Mouse (Mus musculus): Measurements from ENCODE around the gene Zranb1. TPM values are rescaled to one million over a fixed set of nuclear protein-coding genes. Genes with fewer than 3 reads are reported as not detected.
A peak's percentile ranks its signal among the peaks of the same experiment; 100 is the strongest.

Zranb1 gene
- polyA plus RNA-seq, 1 experiment from 2014 or later = 17.1 TPM

DNA sequence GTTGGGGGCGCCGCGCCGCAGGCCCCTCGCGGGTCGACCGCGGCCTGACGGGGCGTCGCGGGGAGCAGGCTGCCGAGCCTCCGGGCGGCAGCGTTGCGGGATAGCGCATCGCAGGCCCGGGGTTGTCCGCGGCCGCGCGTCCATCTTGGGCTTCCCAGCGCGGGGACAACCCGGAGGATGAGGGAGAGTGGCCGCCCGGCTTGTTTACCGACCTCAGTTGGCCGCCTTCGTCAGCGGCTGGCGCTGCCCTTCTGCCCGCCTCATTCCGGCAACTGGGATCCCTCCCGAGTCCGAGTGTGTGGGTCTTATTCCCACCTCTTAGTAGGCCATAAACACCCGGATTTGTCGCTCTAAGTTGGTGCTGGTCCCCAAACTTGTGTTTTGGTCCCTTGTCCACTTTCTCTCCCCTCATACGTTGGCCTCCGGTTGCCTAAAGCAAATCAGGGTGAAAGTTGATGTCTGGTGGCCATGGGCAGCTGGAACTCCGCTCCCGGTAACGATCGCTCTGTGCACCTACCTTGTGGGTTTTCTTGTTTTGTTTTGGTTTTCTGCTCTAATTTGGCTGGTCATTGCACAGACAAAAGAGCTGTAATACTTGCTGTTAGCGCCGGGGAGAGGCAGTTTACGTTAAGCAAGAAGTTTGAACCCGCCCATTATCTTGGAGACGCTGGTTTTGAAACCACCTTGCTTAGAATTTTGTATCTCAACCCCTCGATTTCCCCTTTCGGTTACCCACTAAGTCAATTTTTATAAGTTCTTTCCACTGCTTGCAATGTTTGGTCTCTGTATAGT lies 814 bp downstream of the Zranb1 start:
- no peaks in the 10 kb centered on the region for H3K9me3 ChIP-seq (replicated peaks)
- peaks cover 13% of the 10 kb centered on the region for H3K4me1 ChIP-seq
- peak overlapping the region; percentile 59 for H3K4me2 ChIP-seq (replicated peaks)
- H3K9ac ChIP-seq = peak overlapping the region; percentile 96
- under 1% methylated on average over 54 of the region's 55 CpGs for WGBS
- ATAC-seq (ENCODE audit: insufficient number of reproducible peaks, low FRiP score, low TSS enrichment, low read depth) = no peak; the same call in 1 of the 2 replicates
- H3K36me3 ChIP-seq = no peaks in the 10 kb centered on the region
- peak overlapping the region; percentile 92 for H3K4me3 ChIP-seq (replicated peaks)
- H3K27ac ChIP-seq (replicated peaks) = peak overlapping the region; percentile 97
- no peaks in the 10 kb centered on the region for H3K27me3 ChIP-seq

DNA sequence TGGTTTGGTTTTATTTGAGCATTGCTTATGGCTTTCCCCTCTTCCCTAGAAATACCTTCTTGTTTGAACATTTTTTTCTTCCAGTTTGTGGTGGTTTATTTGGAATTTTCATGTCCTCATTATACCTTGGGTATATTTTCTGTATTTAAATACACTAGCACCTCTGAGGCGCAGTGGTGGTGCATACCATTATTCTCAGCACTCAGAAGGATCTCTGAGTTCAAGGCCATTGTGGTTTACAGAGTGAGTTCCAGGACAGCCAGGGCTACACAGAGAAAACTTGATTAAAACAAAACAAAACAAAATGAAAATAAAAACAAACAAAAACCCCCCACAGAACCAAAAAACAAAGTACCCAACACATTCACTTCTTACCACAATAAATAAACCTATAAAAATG lies 2.4 kb downstream of the Zranb1 start:
- no peak for ATAC-seq (ENCODE audit: insufficient number of reproducible peaks, low FRiP score, low TSS enrichment, low read depth)

DNA sequence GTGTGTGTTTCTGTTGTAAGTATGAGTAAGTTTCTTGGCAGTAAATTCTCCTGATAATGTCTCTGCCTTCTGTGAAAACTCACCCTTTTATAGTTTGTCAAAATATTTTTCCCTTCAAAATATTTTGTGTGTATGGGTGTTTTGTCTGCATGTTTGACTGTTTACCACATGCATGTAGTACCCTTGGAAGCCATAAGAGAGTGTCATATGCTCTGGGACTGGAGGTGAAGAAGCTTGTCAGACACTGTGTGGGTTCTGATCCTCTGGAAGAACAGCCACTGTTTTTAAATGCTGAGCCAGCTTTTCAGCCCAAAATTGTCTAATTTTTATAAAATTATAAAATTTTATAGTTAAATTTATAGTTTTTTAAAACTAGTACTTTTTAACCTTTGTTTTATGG lies 3.8 kb downstream of the Zranb1 start:
- no peak overlapping the region for H3K9ac ChIP-seq
- H3K4me1 ChIP-seq = peaks cover 13% of the 10 kb centered on the region
- no peaks in the 10 kb centered on the region for H3K27me3 ChIP-seq
- no peak overlapping the region for H3K27ac ChIP-seq (replicated peaks)
- no peak for ATAC-seq (ENCODE audit: insufficient number of reproducible peaks, low FRiP score, low TSS enrichment, low read depth)
- H3K9me3 ChIP-seq (replicated peaks) = no peaks in the 10 kb centered on the region
- no peak overlapping the region for H3K4me3 ChIP-seq (replicated peaks)
- no peak overlapping the region for H3K4me2 ChIP-seq (replicated peaks)
- no peaks in the 10 kb centered on the region for H3K36me3 ChIP-seq

More for the DNA sequence above, 2.4 kb downstream of the Zranb1 start:
- WGBS = 84% methylated on average over 1 of the region's 1 CpGs
- H3K4me2 ChIP-seq (replicated peaks) = no peak overlapping the region
- H3K9ac ChIP-seq = no peak overlapping the region
- H3K27ac ChIP-seq (replicated peaks) = no peak overlapping the region
- H3K9me3 ChIP-seq (replicated peaks) = no peaks in the 10 kb centered on the region
- H3K27me3 ChIP-seq = no peaks in the 10 kb centered on the region
- no peaks in the 10 kb centered on the region for H3K36me3 ChIP-seq
- no peak overlapping the region for H3K4me3 ChIP-seq (replicated peaks)
- H3K4me1 ChIP-seq = peaks cover 13% of the 10 kb centered on the region

DNA sequence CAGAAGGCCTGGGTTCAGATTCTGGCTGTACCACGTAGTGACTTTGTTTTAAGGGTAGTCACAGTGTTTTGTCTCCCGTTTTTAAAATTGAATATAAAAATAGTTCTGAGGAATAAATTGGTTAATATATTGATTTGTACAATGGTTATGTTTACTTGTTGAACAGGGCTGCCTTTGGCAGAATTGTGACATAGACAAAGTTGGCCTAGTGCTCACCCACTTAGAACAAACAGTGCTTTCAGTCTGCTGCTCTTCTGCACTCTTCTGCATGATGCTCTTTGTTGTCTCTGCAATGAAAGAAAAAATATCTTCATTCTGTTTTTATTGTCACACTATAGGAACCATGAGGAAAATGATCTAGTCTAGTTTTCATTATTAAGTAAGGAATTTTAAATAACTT lies 8.2 kb downstream of the Zranb1 start:
- H3K9ac ChIP-seq = no peak overlapping the region
- ATAC-seq (ENCODE audit: insufficient number of reproducible peaks, low FRiP score, low TSS enrichment, low read depth) = no peak
- no peaks in the 10 kb centered on the region for H3K4me1 ChIP-seq
- H3K4me3 ChIP-seq (replicated peaks) = no peak overlapping the region
- no peaks in the 10 kb centered on the region for H3K9me3 ChIP-seq (replicated peaks)
- 80% methylated on average over 2 of the region's 2 CpGs for WGBS
- no peaks in the 10 kb centered on the region for H3K36me3 ChIP-seq
- H3K4me2 ChIP-seq (replicated peaks) = no peak overlapping the region
- no peaks in the 10 kb centered on the region for H3K27me3 ChIP-seq
- no peak overlapping the region for H3K27ac ChIP-seq (replicated peaks)

DNA sequence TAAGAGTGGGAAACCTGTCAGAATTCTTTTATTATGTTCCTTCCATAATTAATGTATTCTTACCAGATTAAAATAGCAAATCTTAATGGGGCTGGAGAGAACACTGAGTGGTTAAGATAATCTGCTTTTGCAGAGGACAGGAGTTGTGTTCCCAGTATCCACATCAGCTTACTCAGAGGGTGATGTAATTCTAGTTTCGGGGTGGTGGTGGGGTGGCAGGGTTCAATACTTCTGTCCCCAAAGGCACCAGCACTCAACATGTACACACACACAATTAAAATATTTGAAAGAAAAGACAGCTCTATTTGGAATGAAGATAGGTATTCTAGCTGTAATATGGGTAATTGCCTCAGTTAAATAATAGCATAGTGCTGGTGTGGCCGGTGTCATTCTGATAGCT lies 9.6 kb downstream of the Zranb1 start:
- Histone ChIP-seq H3K4me1 (no peaks in the 10 kb centered on the region), H3K36me3 (no peaks in the 10 kb centered on the region), H3K27me3 (no peaks in the 10 kb centered on the region), H3K4me2 (replicated peaks) (no peak overlapping the region), H3K4me3 (replicated peaks) (no peak overlapping the region), H3K9me3 (replicated peaks) (no peaks in the 10 kb centered on the region), H3K27ac (replicated peaks) (no peak overlapping the region), H3K9ac (no peak overlapping the region)
- ATAC-seq (ENCODE audit: insufficient number of reproducible peaks, low FRiP score, low TSS enrichment, low read depth) = no peak
- 74% methylated on average over 2 of the region's 2 CpGs for WGBS

DNA sequence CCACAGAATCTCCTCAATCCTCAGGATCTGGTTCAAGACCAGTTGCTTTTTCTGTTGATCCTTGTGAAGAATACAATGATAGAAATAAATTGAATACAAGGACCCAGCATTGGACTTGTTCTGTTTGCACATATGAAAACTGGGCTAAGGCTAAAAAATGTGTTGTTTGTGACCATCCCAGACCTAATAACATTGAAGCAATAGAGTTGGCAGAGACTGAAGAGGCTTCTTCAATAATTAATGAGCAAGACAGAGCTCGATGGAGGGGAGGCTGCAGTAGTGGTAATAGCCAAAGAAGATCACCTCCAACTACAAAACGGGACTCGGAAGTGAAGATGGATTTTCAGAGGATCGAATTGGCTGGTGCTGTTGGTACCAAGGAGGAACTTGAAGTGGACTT lies 19.0 kb downstream of the Zranb1 start:
- no peak overlapping the region for H3K4me2 ChIP-seq (replicated peaks)
- no peak overlapping the region for H3K27ac ChIP-seq (replicated peaks)
- no peak overlapping the region for H3K4me3 ChIP-seq (replicated peaks)
- no peak overlapping the region for H3K9ac ChIP-seq
- H3K9me3 ChIP-seq (replicated peaks) = no peaks in the 10 kb centered on the region
- H3K27me3 ChIP-seq = no peaks in the 10 kb centered on the region
- no peaks in the 10 kb centered on the region for H3K36me3 ChIP-seq
- ATAC-seq (ENCODE audit: insufficient number of reproducible peaks, low FRiP score, low TSS enrichment, low read depth) = no peak
- 87% methylated on average over 4 of the region's 4 CpGs for WGBS
- no peaks in the 10 kb centered on the region for H3K4me1 ChIP-seq

DNA sequence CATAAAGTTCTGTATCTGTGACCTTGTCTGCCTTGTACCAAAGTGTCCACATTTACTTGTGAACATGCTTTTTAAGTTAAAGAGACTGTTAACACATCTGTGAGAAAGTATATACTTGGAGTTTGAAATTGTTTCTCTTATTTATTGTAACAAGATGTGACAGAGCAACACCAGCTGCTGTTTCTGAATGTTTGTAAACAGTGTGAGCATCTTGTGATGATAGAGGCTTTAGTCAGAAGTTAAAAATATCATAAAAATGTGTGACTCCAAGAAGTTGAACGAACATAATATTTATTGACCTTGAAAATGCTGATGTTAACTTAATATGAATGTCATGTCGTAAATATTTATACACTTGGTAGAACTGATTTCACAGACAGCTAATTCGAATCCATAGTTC lies 19.7 kb downstream of the Zranb1 start:
- WGBS = 75% methylated on average over 3 of the region's 3 CpGs
- H3K27ac ChIP-seq (replicated peaks) = no peak overlapping the region
- H3K36me3 ChIP-seq = no peaks in the 10 kb centered on the region
- H3K4me3 ChIP-seq (replicated peaks) = no peak overlapping the region
- no peaks in the 10 kb centered on the region for H3K4me1 ChIP-seq
- no peak overlapping the region for H3K4me2 ChIP-seq (replicated peaks)
- no peak overlapping the region for H3K9ac ChIP-seq
- no peak for ATAC-seq (ENCODE audit: insufficient number of reproducible peaks, low FRiP score, low TSS enrichment, low read depth)
- no peaks in the 10 kb centered on the region for H3K9me3 ChIP-seq (replicated peaks)
- H3K27me3 ChIP-seq = no peaks in the 10 kb centered on the region

DNA sequence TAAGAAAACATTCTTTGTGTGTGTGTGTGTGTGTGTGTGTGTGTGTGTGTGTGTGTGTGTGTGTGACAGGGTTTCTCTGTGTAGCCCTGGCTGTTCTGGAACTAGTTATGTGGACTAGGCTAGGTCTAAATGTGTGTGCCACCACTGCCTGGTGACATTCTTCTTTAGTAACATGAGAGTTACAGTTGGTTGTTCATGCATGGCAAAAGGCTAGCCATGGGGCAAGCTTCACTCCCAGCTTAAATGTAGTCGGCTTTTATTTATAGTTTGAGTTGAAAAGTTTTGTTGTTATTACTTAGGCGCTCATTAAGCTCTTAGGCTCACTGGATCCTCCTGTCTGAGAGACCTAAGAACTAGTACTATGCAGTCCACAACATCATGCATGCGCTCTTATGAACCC lies 33.5 kb downstream of the Zranb1 start:
- Histone ChIP-seq H3K4me1 (no peaks in the 10 kb centered on the region), H3K4me3 (replicated peaks) (no peak overlapping the region), H3K9ac (no peak overlapping the region), H3K27ac (replicated peaks) (no peak overlapping the region), H3K9me3 (replicated peaks) (no peaks in the 10 kb centered on the region), H3K4me2 (replicated peaks) (no peak overlapping the region), H3K27me3 (no peaks in the 10 kb centered on the region), H3K36me3 (no peaks in the 10 kb centered on the region)
- no peak for ATAC-seq (ENCODE audit: insufficient number of reproducible peaks, low FRiP score, low TSS enrichment, low read depth)
- 70% methylated on average over 3 of the region's 3 CpGs for WGBS

DNA sequence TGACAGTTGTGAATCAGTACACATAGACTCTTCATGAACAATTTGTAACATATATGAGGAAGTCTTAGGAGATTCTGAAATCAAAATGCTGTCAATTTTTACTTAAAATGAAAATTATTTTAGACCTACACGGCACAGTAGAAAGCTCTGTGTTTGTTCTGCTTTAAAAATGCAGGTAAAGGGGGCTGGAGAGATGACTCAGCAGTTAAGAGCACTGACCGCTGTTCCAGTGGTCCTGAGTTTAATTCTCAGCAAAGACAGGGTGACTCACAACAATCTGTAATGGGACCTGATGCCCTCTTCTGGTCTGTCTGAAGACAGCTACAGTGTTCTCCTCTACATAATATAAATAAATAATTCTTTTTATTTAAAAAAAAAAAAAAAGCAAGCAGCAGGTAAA lies 34.8 kb downstream of the Zranb1 start:
- H3K4me2 ChIP-seq (replicated peaks) = no peak overlapping the region
- ATAC-seq (ENCODE audit: insufficient number of reproducible peaks, low FRiP score, low TSS enrichment, low read depth) = no peak
- H3K9ac ChIP-seq = no peak overlapping the region
- no peaks in the 10 kb centered on the region for H3K27me3 ChIP-seq
- no peak overlapping the region for H3K27ac ChIP-seq (replicated peaks)
- 85% methylated on average over 2 of the region's 2 CpGs for WGBS
- H3K9me3 ChIP-seq (replicated peaks) = no peaks in the 10 kb centered on the region
- no peaks in the 10 kb centered on the region for H3K36me3 ChIP-seq
- H3K4me1 ChIP-seq = no peaks in the 10 kb centered on the region
- no peak overlapping the region for H3K4me3 ChIP-seq (replicated peaks)

DNA sequence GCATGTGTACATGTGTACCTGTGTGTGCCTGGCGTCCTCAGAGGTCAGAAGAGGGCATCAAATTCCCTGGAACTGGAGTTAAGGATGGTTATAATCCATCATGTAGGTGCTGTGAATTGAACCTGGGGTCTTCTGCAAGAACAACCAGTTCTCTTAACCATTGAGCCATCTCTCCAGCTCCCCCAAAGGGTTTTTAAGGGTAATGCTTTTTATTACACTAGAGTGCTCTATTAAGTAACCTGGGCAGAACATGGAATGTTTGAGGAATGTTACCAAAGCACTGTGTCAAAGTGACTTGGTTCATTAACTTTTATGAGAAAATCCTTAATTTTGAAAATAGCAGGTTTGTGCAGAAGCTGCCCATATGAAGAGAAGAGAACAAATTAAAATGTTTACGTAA lies 41.1 kb downstream of the Zranb1 start:
- no peak overlapping the region for H3K9ac ChIP-seq
- no peak overlapping the region for H3K4me3 ChIP-seq (replicated peaks)
- H3K36me3 ChIP-seq = peaks cover 20% of the 10 kb centered on the region
- H3K4me1 ChIP-seq = no peaks in the 10 kb centered on the region
- no peak overlapping the region for H3K27ac ChIP-seq (replicated peaks)
- 89% methylated on average over 2 of the region's 2 CpGs for WGBS
- no peak for ATAC-seq (ENCODE audit: insufficient number of reproducible peaks, low FRiP score, low TSS enrichment, low read depth)
- no peaks in the 10 kb centered on the region for H3K27me3 ChIP-seq
- no peak overlapping the region for H3K4me2 ChIP-seq (replicated peaks)
- H3K9me3 ChIP-seq (replicated peaks) = no peaks in the 10 kb centered on the region

DNA sequence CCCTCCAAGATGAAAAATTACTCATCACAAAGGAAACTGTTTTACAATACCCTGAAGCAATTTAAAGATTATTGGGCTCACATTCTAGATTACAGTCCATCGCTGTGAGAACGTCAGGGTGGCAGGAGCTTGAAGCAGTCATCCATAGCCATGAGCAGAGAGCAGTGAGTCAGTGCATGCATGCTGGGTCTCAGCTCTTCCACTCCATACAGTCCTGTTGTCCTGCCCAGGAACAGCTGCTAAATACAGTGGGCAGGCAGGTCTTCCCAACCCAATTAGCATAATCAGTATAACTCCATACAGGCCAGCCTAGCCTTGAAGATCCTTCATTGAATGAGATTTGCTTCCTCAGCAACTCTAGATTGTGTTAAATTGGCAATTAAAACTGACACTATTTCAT lies 45.1 kb downstream of the Zranb1 start:
- no peak for ATAC-seq (ENCODE audit: insufficient number of reproducible peaks, low FRiP score, low TSS enrichment, low read depth)
- 64% methylated on average over 2 of the region's 2 CpGs for WGBS
- Histone ChIP-seq H3K27me3 (no peaks in the 10 kb centered on the region), H3K4me1 (no peaks in the 10 kb centered on the region), H3K9ac (no peak overlapping the region), H3K4me3 (replicated peaks) (no peak overlapping the region), H3K27ac (replicated peaks) (no peak overlapping the region), H3K36me3 (peaks cover 36% of the 10 kb centered on the region), H3K9me3 (replicated peaks) (no peaks in the 10 kb centered on the region), H3K4me2 (replicated peaks) (no peak overlapping the region)

DNA sequence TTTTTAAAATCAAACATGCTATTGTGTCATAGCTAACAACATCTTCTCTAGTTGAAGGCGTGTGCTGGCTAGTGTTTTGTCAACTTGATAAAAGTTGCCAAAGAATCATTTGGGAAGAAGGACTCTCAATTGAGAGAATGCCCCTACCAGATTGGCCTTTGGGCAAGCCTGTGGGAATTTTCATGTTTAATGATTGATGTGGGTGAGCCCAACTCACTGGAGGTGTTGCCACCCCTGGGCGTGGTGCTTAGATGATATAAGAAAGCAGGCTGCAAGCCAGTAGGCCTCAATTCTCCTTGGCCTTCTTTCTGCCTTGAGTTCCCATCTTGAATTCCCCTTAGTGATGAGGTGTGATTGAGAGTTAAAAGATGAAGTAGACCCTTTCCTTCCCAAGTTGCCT lies 47.0 kb downstream of the Zranb1 start:
- no peak for ATAC-seq (ENCODE audit: insufficient number of reproducible peaks, low FRiP score, low TSS enrichment, low read depth)
- Histone ChIP-seq H3K4me1 (no peaks in the 10 kb centered on the region), H3K27ac (replicated peaks) (no peak overlapping the region), H3K4me2 (replicated peaks) (no peak overlapping the region), H3K36me3 (peaks cover 49% of the 10 kb centered on the region), H3K9me3 (replicated peaks) (no peaks in the 10 kb centered on the region), H3K4me3 (replicated peaks) (no peak overlapping the region), H3K27me3 (no peaks in the 10 kb centered on the region), H3K9ac (no peak overlapping the region)
- WGBS = 95% methylated on average over 2 of the region's 2 CpGs

Data from embryonic facial prominence, embryonic 15.5 days (tissue).